Mouse (Mus musculus): ENCODE measurements around the gene Amot. TPM values are rescaled to one million over a fixed set of nuclear protein-coding genes. Genes with fewer than 3 reads are reported as not detected.
A peak's percentile ranks its signal among the peaks of the same experiment; 100 is the strongest.

Gene Amot
- polyA plus RNA-seq, 1 experiment, result 2.3 TPM

DNA sequence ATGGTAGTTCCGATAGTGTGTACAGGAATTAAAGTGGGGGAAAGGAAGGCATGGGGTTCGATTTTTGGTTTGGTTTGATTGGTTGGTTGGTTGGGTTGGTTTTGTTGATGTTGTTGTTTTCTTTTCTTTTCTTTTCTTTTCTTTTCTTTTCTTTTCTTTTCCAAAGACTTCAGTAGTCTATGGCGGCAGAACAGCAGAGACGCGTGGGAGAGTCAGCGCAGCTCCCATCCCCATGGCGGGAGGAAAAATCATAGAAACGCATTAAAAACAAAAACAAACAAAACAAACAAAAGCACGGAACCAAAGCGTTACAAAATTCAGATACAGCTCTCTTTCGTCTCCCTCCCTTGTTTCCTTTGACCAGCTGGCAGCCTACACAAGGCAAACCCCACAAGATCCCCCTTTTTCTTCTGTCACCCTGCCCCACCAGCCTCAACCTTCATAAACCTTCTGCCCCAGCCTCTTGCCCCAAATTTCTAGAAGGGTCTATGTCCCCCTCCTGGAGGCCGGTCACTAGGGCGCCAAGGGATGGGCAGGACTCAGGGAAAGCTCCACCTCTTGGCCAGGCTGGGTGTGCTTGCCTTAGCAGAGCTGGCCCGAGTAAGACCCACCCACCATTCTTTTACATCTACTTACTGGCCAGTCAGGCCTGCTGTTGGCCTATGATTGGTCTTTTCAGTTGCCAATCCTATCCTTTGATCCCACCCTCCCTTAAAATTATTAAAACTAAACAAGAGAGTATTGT lies 648 bp upstream of the Amot start:
- Histone ChIP-seq H3K4me3 (ENCODE audit: insufficient read depth, low read length) (peak overlapping the region; percentile 28), H3K27ac (ENCODE audit: insufficient read depth, low read depth, low read length) (no peak overlapping the region), H3K4me1 (ENCODE audit: control insufficient read depth, insufficient read depth, low read length) (no peaks in the 10 kb centered on the region)
- TF ChIP-seq CTCF (IDR thresholded peaks at IDR 0.05; ENCODE audit: low read depth, low read length), result no peak
- TF ChIP-seq POLR2A (IDR thresholded peaks at IDR 0.05; ENCODE audit: borderline replicate concordance, low read depth, low read length), result no peak

DNA sequence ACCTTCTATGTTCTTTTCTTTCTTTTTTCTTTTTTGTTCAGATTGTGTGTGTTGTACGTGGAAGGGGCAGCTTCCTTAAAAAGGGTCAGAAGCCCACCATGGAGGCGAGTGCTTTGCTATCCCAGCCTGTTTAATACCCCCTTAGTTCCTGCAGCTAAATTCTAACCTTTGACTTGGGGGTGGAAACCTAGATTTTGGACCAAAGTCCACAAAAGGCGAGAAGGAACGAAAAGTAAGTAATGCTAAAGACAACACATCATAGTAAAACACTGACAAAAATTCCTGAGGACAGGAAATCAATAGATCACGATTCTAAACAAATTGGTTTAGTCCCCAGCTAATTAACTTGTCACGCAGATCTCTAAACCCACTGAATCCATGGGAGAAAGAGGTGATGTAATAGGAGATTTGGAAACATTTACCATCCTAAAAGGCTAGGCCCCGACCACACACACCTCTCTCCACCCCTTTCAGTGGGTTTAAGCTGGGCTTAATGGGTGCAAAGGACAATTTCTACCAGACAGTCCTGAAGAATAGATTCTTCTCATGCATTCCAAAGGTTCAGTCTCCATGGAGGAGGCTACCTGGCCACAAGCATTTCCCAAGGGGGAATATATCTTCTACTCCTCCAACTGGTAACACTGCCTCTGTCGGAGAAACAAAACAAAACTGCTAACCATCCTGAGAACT lies 3.2 kb downstream of the Amot start:
- Histone ChIP-seq H3K4me3 (ENCODE audit: insufficient read depth, low read length) (no peak overlapping the region), H3K4me1 (ENCODE audit: control insufficient read depth, insufficient read depth, low read length) (no peaks in the 10 kb centered on the region), H3K27ac (ENCODE audit: insufficient read depth, low read depth, low read length) (no peak overlapping the region)
- TF ChIP-seq CTCF (IDR thresholded peaks at IDR 0.05; ENCODE audit: low read depth, low read length) (no peak), POLR2A (IDR thresholded peaks at IDR 0.05; ENCODE audit: borderline replicate concordance, low read depth, low read length) (no peak)

DNA sequence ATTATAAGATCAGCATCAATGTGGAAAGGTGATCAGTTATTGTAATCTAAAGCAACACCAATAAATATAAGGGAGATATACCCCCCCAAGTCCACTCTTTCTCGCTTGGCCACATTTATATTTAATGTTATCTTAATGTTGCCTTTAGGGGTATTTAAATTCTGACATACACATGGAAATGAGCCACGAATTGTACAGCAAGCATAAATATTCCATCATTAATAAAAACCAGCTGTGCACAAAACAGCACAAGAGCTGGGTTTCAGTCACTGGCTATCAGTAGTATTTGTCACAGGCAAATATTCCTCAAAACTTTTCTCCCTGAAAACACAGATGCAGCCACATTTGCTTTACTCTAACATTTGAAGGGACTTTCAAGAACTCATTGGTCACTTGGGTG lies 5.9 kb downstream of the Amot start:
- TF ChIP-seq CTCF (IDR thresholded peaks at IDR 0.05; ENCODE audit: low read depth, low read length) (no peak), POLR2A (IDR thresholded peaks at IDR 0.05; ENCODE audit: borderline replicate concordance, low read depth, low read length) (no peak)
- no peak overlapping the region for H3K27ac ChIP-seq (ENCODE audit: insufficient read depth, low read depth, low read length)
- H3K4me3 ChIP-seq (ENCODE audit: insufficient read depth, low read length), result no peak overlapping the region
- no peaks in the 10 kb centered on the region for H3K4me1 ChIP-seq (ENCODE audit: control insufficient read depth, insufficient read depth, low read length)

DNA sequence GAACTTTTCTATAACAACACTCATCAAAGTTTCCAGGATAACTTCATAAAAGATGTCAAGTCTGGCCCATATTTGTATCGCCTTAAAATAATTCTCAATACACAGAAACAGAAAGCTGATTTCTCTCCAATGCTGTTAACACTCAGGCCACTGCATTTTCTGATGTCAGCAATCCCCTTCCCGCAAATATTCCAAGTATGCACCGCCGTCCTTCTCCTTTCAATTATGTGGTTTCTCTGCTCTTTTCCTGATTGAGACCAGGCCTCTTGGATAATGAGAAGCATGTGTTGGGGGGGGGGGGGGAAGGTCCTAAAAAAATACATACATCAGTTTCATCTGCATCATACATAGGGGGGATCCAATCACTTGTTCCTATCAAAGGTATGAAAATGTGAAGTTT lies 6.3 kb downstream of the Amot start:
- TF ChIP-seq POLR2A (IDR thresholded peaks at IDR 0.05; ENCODE audit: borderline replicate concordance, low read depth, low read length), result no peak
- H3K4me3 ChIP-seq (ENCODE audit: insufficient read depth, low read length), result no peak overlapping the region
- no peak overlapping the region for H3K27ac ChIP-seq (ENCODE audit: insufficient read depth, low read depth, low read length)
- H3K4me1 ChIP-seq (ENCODE audit: control insufficient read depth, insufficient read depth, low read length), result no peaks in the 10 kb centered on the region

DNA sequence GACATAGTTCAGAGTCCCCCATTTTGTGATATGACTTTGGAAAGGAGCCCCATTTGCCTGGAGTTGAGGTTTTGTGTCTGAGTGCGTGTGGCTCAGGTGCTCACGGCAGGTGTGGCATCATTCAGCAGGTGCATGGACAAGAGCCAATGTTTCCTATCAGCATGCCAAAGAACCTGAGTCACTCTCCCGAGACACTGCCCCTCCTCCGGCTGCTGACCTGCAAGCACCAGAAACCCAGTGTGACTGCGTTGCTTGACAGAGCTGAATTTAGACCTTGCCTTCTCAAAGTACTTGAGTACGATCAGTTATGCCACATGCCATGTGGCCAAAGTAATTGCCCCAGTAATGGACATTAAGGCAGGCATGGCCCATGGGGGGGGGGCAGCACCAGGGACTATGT lies 7.5 kb downstream of the Amot start:
- TF ChIP-seq POLR2A (IDR thresholded peaks at IDR 0.05; ENCODE audit: borderline replicate concordance, low read depth, low read length), result no peak
- no peak for TF ChIP-seq CTCF (IDR thresholded peaks at IDR 0.05; ENCODE audit: low read depth, low read length)
- Histone ChIP-seq H3K4me3 (ENCODE audit: insufficient read depth, low read length) (no peak overlapping the region), H3K27ac (ENCODE audit: insufficient read depth, low read depth, low read length) (no peak overlapping the region), H3K4me1 (ENCODE audit: control insufficient read depth, insufficient read depth, low read length) (no peaks in the 10 kb centered on the region)

DNA sequence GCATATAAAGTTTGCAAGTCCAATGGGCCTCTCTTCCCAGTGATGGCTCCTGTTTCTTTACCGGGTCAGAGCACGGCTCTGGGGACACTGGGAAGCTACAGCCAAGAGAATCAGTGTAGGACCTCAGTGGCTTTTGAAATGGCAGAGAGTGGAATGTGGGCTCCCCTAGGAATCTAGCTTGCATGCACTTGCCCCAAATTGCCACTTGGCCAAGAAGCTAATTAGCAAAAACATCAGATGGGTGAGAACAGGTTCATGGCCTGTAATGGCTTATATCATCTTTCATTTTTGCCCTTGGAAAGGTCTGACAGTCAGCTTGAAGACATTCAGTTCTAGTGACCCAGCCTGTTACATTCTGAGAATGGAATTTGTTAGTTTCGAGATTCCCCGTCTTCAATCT lies 9.6 kb downstream of the Amot start:
- Histone ChIP-seq H3K4me1 (ENCODE audit: control insufficient read depth, insufficient read depth, low read length) (no peaks in the 10 kb centered on the region), H3K4me3 (ENCODE audit: insufficient read depth, low read length) (no peak overlapping the region), H3K27ac (ENCODE audit: insufficient read depth, low read depth, low read length) (no peak overlapping the region)
- no peak for TF ChIP-seq POLR2A (IDR thresholded peaks at IDR 0.05; ENCODE audit: borderline replicate concordance, low read depth, low read length)
- no peak for TF ChIP-seq CTCF (IDR thresholded peaks at IDR 0.05; ENCODE audit: low read depth, low read length)

DNA sequence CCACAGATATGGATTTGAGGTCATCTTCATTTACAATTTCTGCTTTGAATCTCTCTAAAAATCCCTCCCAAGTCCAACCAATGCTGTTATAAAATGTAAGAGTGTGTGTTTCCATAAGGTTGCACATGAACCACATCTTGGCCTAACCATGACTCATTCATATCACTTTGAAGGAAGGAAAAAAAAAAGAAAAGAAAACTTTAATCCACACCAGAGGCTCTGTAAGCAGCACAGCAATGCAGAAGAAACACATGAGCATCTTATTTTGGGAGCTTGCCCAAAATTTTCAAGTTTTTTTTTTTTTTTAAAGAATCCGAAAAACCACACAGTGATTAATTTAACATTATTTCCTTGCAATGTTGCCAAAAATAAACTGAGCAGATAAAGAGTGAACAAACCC lies 14.2 kb downstream of the Amot start:
- TF ChIP-seq CTCF (IDR thresholded peaks at IDR 0.05; ENCODE audit: low read depth, low read length) (no peak), POLR2A (IDR thresholded peaks at IDR 0.05; ENCODE audit: borderline replicate concordance, low read depth, low read length) (no peak)
- no peak overlapping the region for H3K27ac ChIP-seq (ENCODE audit: insufficient read depth, low read depth, low read length)
- H3K4me3 ChIP-seq (ENCODE audit: insufficient read depth, low read length), result no peak overlapping the region
- H3K4me1 ChIP-seq (ENCODE audit: control insufficient read depth, insufficient read depth, low read length), result no peaks in the 10 kb centered on the region

DNA sequence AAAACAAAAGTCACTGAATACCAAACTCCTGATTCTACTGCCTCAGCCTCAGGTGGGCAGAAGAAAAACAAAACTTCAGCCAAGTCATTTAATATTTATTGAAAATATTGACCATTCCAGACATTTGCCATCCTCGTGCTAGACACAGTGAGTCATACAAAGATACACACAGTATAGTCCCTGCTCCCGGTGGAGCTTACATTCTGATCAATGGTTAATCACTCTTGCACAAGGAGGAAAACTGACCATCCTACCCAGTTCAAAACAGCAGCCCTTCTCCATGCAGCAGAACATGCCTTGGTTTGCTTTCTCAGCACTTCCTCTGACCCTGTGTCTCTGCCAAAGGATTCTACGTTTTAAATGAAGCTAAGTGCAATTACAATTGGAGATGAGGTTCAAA lies 14.6 kb downstream of the Amot start:
- no peak overlapping the region for H3K4me3 ChIP-seq (ENCODE audit: insufficient read depth, low read length)
- H3K27ac ChIP-seq (ENCODE audit: insufficient read depth, low read depth, low read length), result no peak overlapping the region
- no peaks in the 10 kb centered on the region for H3K4me1 ChIP-seq (ENCODE audit: control insufficient read depth, insufficient read depth, low read length)
- no peak for TF ChIP-seq POLR2A (IDR thresholded peaks at IDR 0.05; ENCODE audit: borderline replicate concordance, low read depth, low read length)

DNA sequence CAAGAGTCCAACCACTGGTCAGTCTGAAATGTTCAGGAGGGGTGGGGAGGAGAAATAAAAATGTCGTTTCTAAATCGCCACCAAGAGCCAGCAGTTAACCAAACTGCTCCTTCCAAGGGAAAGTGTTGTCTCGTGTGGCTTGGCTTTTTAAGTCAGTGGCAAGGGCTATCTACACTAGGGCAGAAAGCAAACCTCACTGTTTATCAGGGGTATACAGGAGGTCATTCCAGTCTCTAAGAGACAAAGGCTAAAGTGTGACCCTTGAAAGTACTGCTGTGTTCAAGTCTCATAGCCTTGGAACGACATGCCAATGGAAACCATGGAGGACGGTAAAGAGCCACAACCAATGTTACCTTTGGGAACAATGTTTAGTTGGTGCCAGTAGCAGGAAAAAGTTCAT lies 15.0 kb downstream of the Amot start:
- no peak for TF ChIP-seq CTCF (IDR thresholded peaks at IDR 0.05; ENCODE audit: low read depth, low read length)
- no peak for TF ChIP-seq POLR2A (IDR thresholded peaks at IDR 0.05; ENCODE audit: borderline replicate concordance, low read depth, low read length)
- H3K27ac ChIP-seq (ENCODE audit: insufficient read depth, low read depth, low read length), result no peak overlapping the region
- H3K4me1 ChIP-seq (ENCODE audit: control insufficient read depth, insufficient read depth, low read length), result no peaks in the 10 kb centered on the region
- no peak overlapping the region for H3K4me3 ChIP-seq (ENCODE audit: insufficient read depth, low read length)

DNA sequence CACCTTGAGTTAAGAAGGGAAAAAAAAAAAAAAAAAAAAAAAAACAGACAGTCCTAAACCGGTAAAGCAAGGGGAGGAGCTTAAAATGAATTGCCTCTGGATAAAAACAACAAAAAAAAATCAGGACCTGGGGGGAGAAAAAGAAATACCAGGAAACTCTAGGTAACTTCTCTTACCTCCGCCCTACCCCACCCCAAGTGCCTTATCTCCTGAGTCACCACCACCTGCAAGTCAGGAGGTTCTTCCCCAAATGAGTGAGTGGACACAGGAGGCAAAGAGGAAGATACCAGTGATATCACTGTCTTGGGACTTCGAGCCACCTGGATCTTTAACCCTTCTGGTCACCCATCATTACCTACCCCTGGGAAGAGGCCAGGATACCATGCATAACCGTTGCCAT lies 19.5 kb downstream of the Amot start:
- no peak for TF ChIP-seq CTCF (IDR thresholded peaks at IDR 0.05; ENCODE audit: low read depth, low read length)
- H3K27ac ChIP-seq (ENCODE audit: insufficient read depth, low read depth, low read length), result no peak overlapping the region

More for the DNA sequence above, 19.5 kb downstream of the Amot start:
- no peaks in the 10 kb centered on the region for H3K4me1 ChIP-seq (ENCODE audit: control insufficient read depth, insufficient read depth, low read length)
- H3K4me3 ChIP-seq (ENCODE audit: insufficient read depth, low read length), result no peak overlapping the region
